Mouse (Mus musculus) bone marrow macrophage, adult 2 months (primary cell): ENCODE measurements around the gene Bcat1.

Experiments used
- CTCF ChIP-seq: IDR thresholded peaks from 2 replicates; pipeline ENCODE4 v1.5.1; 2012; ENCODE audit warnings: low read depth, mild to moderate bottlenecking, low read length, moderate library complexity
- POLR2A ChIP-seq: IDR thresholded peaks from 2 replicates; pipeline ENCODE4 v1.6.1; 2012; ENCODE audit warnings: mild to moderate bottlenecking, low read depth, low read length, borderline replicate concordance

GRCm38 (mm10) chr6:145040732-145041131 lies 35.3 kb downstream of the Bcat1 start:
- TF ChIP-seq CTCF, result no peak
- no peak for TF ChIP-seq POLR2A
